Mouse (Mus musculus) testis, adult 2 months (tissue): ENCODE data around the gene Ftl1. TPM values are rescaled to one million over a fixed set of nuclear protein-coding genes. Genes with fewer than 3 reads are reported as not detected.
A peak's percentile ranks its signal among the peaks of the same experiment; 100 is the strongest.
"Not testable (repeated sequence)": the region's sequence is repeated elsewhere in the genome, so short reads cannot be mapped to it uniquely, and the experiment has no call there.

Experiments used
- H3K27ac ChIP-seq: fragments of 200-500 bp; 2 replicates; pipeline ENCODE4 v1.5.1; 2012; ENCODE audit warnings: low read depth, low read length; ENCODE audit not compliant: control insufficient read depth, insufficient read depth
- H3K27me3 ChIP-seq: fragments of 200-500 bp; 2 replicates; pipeline ENCODE4 v1.6.1; 2012; ENCODE audit warnings: mild to moderate bottlenecking, low read length, moderate library complexity; ENCODE audit not compliant: control insufficient read depth, insufficient read depth
- H3K36me3 ChIP-seq: fragments of 200-500 bp; 2 replicates; pipeline ENCODE4 v1.6.1; 2012; ENCODE audit warnings: mild to moderate bottlenecking, low read length; ENCODE audit not compliant: control insufficient read depth, insufficient read depth
- H3K4me1 ChIP-seq: fragments of 200-500 bp; 2 replicates; pipeline ENCODE4 v1.6.1; 2012; ENCODE audit warnings: low read length; ENCODE audit not compliant: control insufficient read depth, insufficient read depth
- H3K4me3 ChIP-seq: fragments of 200-500 bp; 2 replicates; pipeline ENCODE4 v1.5.1; 2012; ENCODE audit warnings: low read depth, mild to moderate bottlenecking, low read length, moderate library complexity, mixed read lengths; ENCODE audit not compliant: control insufficient read depth
- CTCF ChIP-seq: fragments of 200-500 bp; IDR thresholded peaks from 2 replicates; pipeline ENCODE4 v1.5.1; 2012; ENCODE audit warnings: low read depth, mild to moderate bottlenecking, inconsistent platforms, low read length, moderate library complexity; ENCODE audit not compliant: control insufficient read depth, insufficient read depth, insufficient replicate concordance
- POLR2A ChIP-seq: fragments of 200-500 bp; IDR thresholded peaks from 2 replicates; pipeline ENCODE4 v1.6.1; 2012; ENCODE audit warnings: low read depth, mild to moderate bottlenecking, inconsistent platforms, low read length, moderate library complexity; ENCODE audit not compliant: control insufficient read depth
- polyA plus RNA-seq: library from polyadenylated mRNA; depleted of rRNA; stranded (reverse); fragments of >200 nt; gene quantifications from 2 replicates; pipeline ENCODE4 v1.2.3, GENCODE M21; 2012

Gene Ftl1
- polyA plus RNA-seq, 1 experiment: 152 TPM

GRCm38 (mm10) chr7:45491264-45491663 is 31.6 kb upstream of the Ftl1 start:
- no peaks in the 10 kb centered on the region for H3K36me3 ChIP-seq
- H3K27me3 ChIP-seq: no peaks in the 10 kb centered on the region
- TF ChIP-seq POLR2A (no peak), CTCF (no peak)
- H3K4me3 ChIP-seq: no peak overlapping the region
- peaks cover 2% of the 10 kb centered on the region for H3K4me1 ChIP-seq
- H3K27ac ChIP-seq: no peak overlapping the region

- Histone ChIP-seq H3K27me3 (no peaks in the 10 kb centered on the region), H3K4me3 (no peak overlapping the region), H3K27ac (no peak overlapping the region), H3K4me1 (peaks cover 2% of the 10 kb centered on the region), H3K36me3 (no peaks in the 10 kb centered on the region)
- no peak for TF ChIP-seq CTCF
Measured at GRCm38 (mm10) chr7:45490822-45491221, 31.1 kb upstream of the Ftl1 start.

GRCm38 (mm10) chr7:45489578-45489977 is 29.9 kb upstream of the Ftl1 start:
- Histone ChIP-seq H3K4me1 (peaks cover 2% of the 10 kb centered on the region), H3K27ac (no peak overlapping the region; the same call in 1 of the 2 replicates), H3K4me3 (no peak overlapping the region), H3K36me3 (no peaks in the 10 kb centered on the region), H3K27me3 (no peaks in the 10 kb centered on the region)
- no peak for TF ChIP-seq CTCF

GRCm38 (mm10) chr7:45488293-45489204 is 28.9 kb upstream of the Ftl1 start, which contains the start of gene Dhdh:
TSS of gene Dhdh (minus strand) at chr7:45488805.
- no peaks in the 10 kb centered on the region for H3K36me3 ChIP-seq
- no peaks in the 10 kb centered on the region for H3K27me3 ChIP-seq
- H3K4me3 ChIP-seq: peak within 1 kb of the TSS; percentile 84
- H3K4me1 ChIP-seq: peaks cover 2% of the 10 kb centered on the region
- H3K27ac ChIP-seq: peak within 1 kb of the TSS; percentile 70
- peak; percentile 63; the same call in 1 of the 2 replicates for TF ChIP-seq POLR2A
- no peak for TF ChIP-seq CTCF

GRCm38 (mm10) chr7:45487861-45488292 is 28.2 kb upstream of the Ftl1 start:
- Histone ChIP-seq H3K36me3 (no peaks in the 10 kb centered on the region), H3K4me1 (peaks cover 2% of the 10 kb centered on the region), H3K27me3 (no peaks in the 10 kb centered on the region), H3K4me3 (peak overlapping the region; percentile 68), H3K27ac (peak overlapping the region; percentile 65)
- TF ChIP-seq POLR2A (no peak), CTCF (no peak)

- Histone ChIP-seq H3K27me3 (no peaks in the 10 kb centered on the region), H3K36me3 (no peaks in the 10 kb centered on the region), H3K4me1 (peaks cover 3% of the 10 kb centered on the region), H3K4me3 (peak within 1 kb of the TSS; percentile 60), H3K27ac (peak within 1 kb of the TSS; percentile 68)
- TF ChIP-seq POLR2A (no peak), CTCF (no peak)
Measured at GRCm38 (mm10) chr7:45486761-45487415, 27.2 kb upstream of the Ftl1 start, which contains the start of gene Gm45808. TSS of gene Gm45808 (minus strand) at chr7:45486811.

GRCm38 (mm10) chr7:45486158-45486557 is 26.5 kb upstream of the Ftl1 start:
- Histone ChIP-seq H3K36me3 (no peaks in the 10 kb centered on the region), H3K27ac (peak overlapping the region; percentile 68), H3K27me3 (no peaks in the 10 kb centered on the region), H3K4me3 (peak overlapping the region; percentile 60), H3K4me1 (peaks cover 7% of the 10 kb centered on the region)
- TF ChIP-seq CTCF (no peak), POLR2A (peak; percentile 35; the same call in 1 of the 2 replicates)

GRCm38 (mm10) chr7:45484985-45485384 is 25.3 kb upstream of the Ftl1 start:
- H3K36me3 ChIP-seq, H3K4me1 ChIP-seq, H3K4me3 ChIP-seq, H3K27me3 ChIP-seq: not testable (repeated sequence)
- H3K27ac ChIP-seq: 0 out of 2 replicates have a peak overlapping the region, but pooled peaks have one; percentile 16
